Mouse (Mus musculus): Measurements from ENCODE around the gene Zfp277.

Gene Zfp277

GRCm38 (mm10) chr12:40378621-40379537 lies 66.8 kb downstream of the Zfp277 start:
- no peak for DNase-seq (ENCODE audit: low spot score)

GRCm38 (mm10) chr12:40351879-40352278 lies 93.8 kb downstream of the Zfp277 start:
- no peak for DNase-seq (ENCODE audit: low spot score)

GRCm38 (mm10) chr12:40348251-40348650 lies 97.5 kb downstream of the Zfp277 start:
- DNase-seq (ENCODE audit: low spot score), result no peak

- no peak for DNase-seq (ENCODE audit: low spot score)
Measured at GRCm38 (mm10) chr12:40347060-40347698, 98.5 kb downstream of the Zfp277 start.

GRCm38 (mm10) chr12:40341443-40341842 lies 104.3 kb downstream of the Zfp277 start:
- no peak for DNase-seq (ENCODE audit: low spot score)

- no peak for DNase-seq (ENCODE audit: low spot score)
Measured at GRCm38 (mm10) chr12:40335303-40335702, 110.4 kb downstream of the Zfp277 start.

- no peak for DNase-seq (ENCODE audit: low spot score)
Measured at GRCm38 (mm10) chr12:40331467-40331866, 114.2 kb downstream of the Zfp277 start.

GRCm38 (mm10) chr12:40327012-40327660 lies 118.6 kb downstream of the Zfp277 start:
- DNase-seq (ENCODE audit: low spot score), result no peak

GRCm38 (mm10) chr12:40325582-40325981 lies 120.1 kb downstream of the Zfp277 start:
- no peak for DNase-seq (ENCODE audit: low spot score)

- no peak for DNase-seq (ENCODE audit: low spot score)
Measured at GRCm38 (mm10) chr12:40324819-40325218, 120.9 kb downstream of the Zfp277 start.

- DNase-seq (ENCODE audit: low spot score), result no peak
Measured at GRCm38 (mm10) chr12:40315146-40315545, 130.6 kb downstream of the Zfp277 start.

GRCm38 (mm10) chr12:40303960-40304359 lies 141.7 kb downstream of the Zfp277 start:
- DNase-seq (ENCODE audit: low spot score), result no peak

GRCm38 (mm10) chr12:40298636-40299035 lies 147.1 kb downstream of the Zfp277 start:
- DNase-seq (ENCODE audit: low spot score), result no peak

GRCm38 (mm10) chr12:40286539-40286938 lies 159.2 kb downstream of the Zfp277 start:
- no peak for DNase-seq (ENCODE audit: low spot score)

- DNase-seq (ENCODE audit: low spot score), result no peak
Measured at GRCm38 (mm10) chr12:40280596-40281325, 164.9 kb downstream of the Zfp277 start.

GRCm38 (mm10) chr12:40277581-40277980 lies 168.1 kb downstream of the Zfp277 start:
- no peak for DNase-seq (ENCODE audit: low spot score)

GRCm38 (mm10) chr12:40274931-40275330 lies 170.8 kb downstream of the Zfp277 start:
- DNase-seq (ENCODE audit: low spot score), result no peak

GRCm38 (mm10) chr12:40273339-40273738 lies 172.4 kb downstream of the Zfp277 start:
- no peak for DNase-seq (ENCODE audit: low spot score)

GRCm38 (mm10) chr12:40272710-40273109 lies 173.0 kb downstream of the Zfp277 start:
- no peak for DNase-seq (ENCODE audit: low spot score)

- no peak for DNase-seq (ENCODE audit: low spot score)
Measured at GRCm38 (mm10) chr12:40268313-40268712, 177.4 kb downstream of the Zfp277 start.

Measured in testis, postnatal 10 days (tissue).